Mouse (Mus musculus): ENCODE results near the gene Rnaseh2a.

Gene Rnaseh2a

GRCm38 (mm10) chr8:84935489-84935888, 34.1 kb downstream of the Rnaseh2a start:
- DNase-seq (ENCODE audit: inconsistent age in 2 of 2, low spot score in 1 of 2): no peak

GRCm38 (mm10) chr8:84934860-84935259, 34.7 kb downstream of the Rnaseh2a start:
- DNase-seq (ENCODE audit: inconsistent age in 2 of 2, low spot score in 1 of 2): peak in 1 of 2 experiments; percentile 37

GRCm38 (mm10) chr8:84933767-84934559, 35.6 kb downstream of the Rnaseh2a start:
- no peak for DNase-seq (ENCODE audit: inconsistent age in 2 of 2, low spot score in 1 of 2)

- DNase-seq (ENCODE audit: inconsistent age in 2 of 2, low spot score in 1 of 2): no peak
Measured at GRCm38 (mm10) chr8:84930582-84930981, 39.0 kb downstream of the Rnaseh2a start.

- peak; percentile 64 to 83 for DNase-seq (ENCODE audit: inconsistent age in 2 of 2, low spot score in 1 of 2)
Measured at GRCm38 (mm10) chr8:84928456-84929306, 40.9 kb downstream of the Rnaseh2a start.

- no peak for DNase-seq (ENCODE audit: inconsistent age in 2 of 2, low spot score in 1 of 2)
Measured at GRCm38 (mm10) chr8:84927513-84927912, 42.1 kb downstream of the Rnaseh2a start.

- DNase-seq (ENCODE audit: inconsistent age in 2 of 2, low spot score in 1 of 2): no peak
Measured at GRCm38 (mm10) chr8:84925557-84925956, 44.0 kb downstream of the Rnaseh2a start.

- peak in 1 of 2 experiments; percentile 60 for DNase-seq (ENCODE audit: inconsistent age in 2 of 2, low spot score in 1 of 2)
Measured at GRCm38 (mm10) chr8:84921596-84921995, 48.0 kb downstream of the Rnaseh2a start.

GRCm38 (mm10) chr8:84918646-84919045, 50.9 kb downstream of the Rnaseh2a start:
- DNase-seq (ENCODE audit: inconsistent age in 2 of 2, low spot score in 1 of 2): no peak

GRCm38 (mm10) chr8:84917781-84918180, 51.8 kb downstream of the Rnaseh2a start:
- no peak for DNase-seq (ENCODE audit: inconsistent age in 2 of 2, low spot score in 1 of 2)

- no peak for DNase-seq (ENCODE audit: inconsistent age in 2 of 2, low spot score in 1 of 2)
Measured at GRCm38 (mm10) chr8:84915269-84915668, 54.3 kb downstream of the Rnaseh2a start.

GRCm38 (mm10) chr8:84913960-84914359, 55.6 kb downstream of the Rnaseh2a start:
- DNase-seq (ENCODE audit: inconsistent age in 2 of 2, low spot score in 1 of 2): peak in 1 of 2 experiments; percentile 49

- DNase-seq (ENCODE audit: inconsistent age in 2 of 2, low spot score in 1 of 2): no peak
Measured at GRCm38 (mm10) chr8:84913502-84913900, 56.1 kb downstream of the Rnaseh2a start.

GRCm38 (mm10) chr8:84912895-84913501, 56.6 kb downstream of the Rnaseh2a start:
- peak; percentile 77 to 88 for DNase-seq (ENCODE audit: inconsistent age in 2 of 2, low spot score in 1 of 2)

- peak in 1 of 2 experiments; percentile 42 for DNase-seq (ENCODE audit: inconsistent age in 2 of 2, low spot score in 1 of 2)
Measured at GRCm38 (mm10) chr8:84912391-84912790, 57.2 kb downstream of the Rnaseh2a start.

GRCm38 (mm10) chr8:84911854-84912253, 57.7 kb downstream of the Rnaseh2a start:
- DNase-seq (ENCODE audit: inconsistent age in 2 of 2, low spot score in 1 of 2): no peak

- no peak for DNase-seq (ENCODE audit: inconsistent age in 2 of 2, low spot score in 1 of 2)
Measured at GRCm38 (mm10) chr8:84910551-84910950, 59.0 kb downstream of the Rnaseh2a start.

GRCm38 (mm10) chr8:84909949-84910348, 59.6 kb downstream of the Rnaseh2a start:
- DNase-seq (ENCODE audit: inconsistent age in 2 of 2, low spot score in 1 of 2): no peak

GRCm38 (mm10) chr8:84909162-84909767, 60.3 kb downstream of the Rnaseh2a start:
- no peak for DNase-seq (ENCODE audit: inconsistent age in 2 of 2, low spot score in 1 of 2)

GRCm38 (mm10) chr8:84908421-84909161, 61.0 kb downstream of the Rnaseh2a start, which contains the start of gene Dnase2a:
Dnase2a (plus strand) TSS chr8:84908560.
- peak; percentile 97 to 98 for DNase-seq (ENCODE audit: inconsistent age in 2 of 2, low spot score in 1 of 2)

All from adrenal gland, adult (tissue).